Mouse (Mus musculus) MEL (cell line): Measurements from ENCODE around the gene Gm21962.

ENCODE experiments used
- CHD1 ChIP-seq: IDR thresholded peaks from 2 replicates; pipeline ENCODE4 v1.6.1; 2012; ENCODE audit warnings: low read depth, mild to moderate bottlenecking, inconsistent platforms, low read length, improper control_type of control experiment
- CTCF ChIP-seq, 3 experiments: IDR thresholded peaks in 2 of 3; conservative IDR thresholded peaks in 1 of 3; 2 replicates each; pipeline ENCODE4 v1.5.1; 2011 to 2012; ENCODE audit warnings: low read length in 3 of 3, low read depth in 2 of 3, mild to moderate bottlenecking in 2 of 3, improper control_type of control experiment in 1 of 3, inconsistent platforms in 1 of 3, mixed read lengths in 1 of 3, moderate library complexity in 1 of 3; ENCODE audit not compliant: control insufficient read depth in 1 of 3, insufficient read depth in 1 of 3, poor library complexity in 1 of 3, severe bottlenecking in 1 of 3
- ELF1 ChIP-seq: IDR thresholded peaks from 2 replicates; pipeline ENCODE4 v1.6.1; 2014; ENCODE audit warnings: low read depth, mild to moderate bottlenecking, inconsistent platforms, low read length, improper control_type of control experiment, moderate library complexity
- NELFE ChIP-seq: IDR thresholded peaks from 2 replicates; pipeline ENCODE4 v1.6.1; 2011; ENCODE audit warnings: low read depth, low read length, improper control_type of control experiment
- POLR2A ChIP-seq, 2 experiments: IDR thresholded peaks; 2 replicates each; pipeline ENCODE4 v1.6.1; 2011 to 2012; ENCODE audit warnings: low read length in 2 of 2, mild to moderate bottlenecking in 2 of 2, control low read depth in 1 of 2, improper control_type of control experiment in 1 of 2, low read depth in 1 of 2, moderate library complexity in 1 of 2; ENCODE audit not compliant: control insufficient read depth in 1 of 2, insufficient read depth in 1 of 2, poor library complexity in 1 of 2
- RCOR1 ChIP-seq: IDR thresholded peaks from 2 replicates; pipeline ENCODE4 v1.6.1; 2012; ENCODE audit warnings: low read depth, mild to moderate bottlenecking, inconsistent platforms, low read length, improper control_type of control experiment
- SMC3 ChIP-seq: IDR thresholded peaks from 2 replicates; pipeline ENCODE4 v1.6.1; 2011; ENCODE audit warnings: low read depth, low read length, improper control_type of control experiment
- TAL1 ChIP-seq: IDR thresholded peaks from 2 replicates; pipeline ENCODE4 v1.6.1; 2012; ENCODE audit warnings: mild to moderate bottlenecking, inconsistent platforms, low read length, moderate library complexity, mixed read lengths
- ZC3H11A ChIP-seq: IDR thresholded peaks from 2 replicates; pipeline ENCODE4 v1.6.1; 2012; ENCODE audit warnings: low read depth, mild to moderate bottlenecking, inconsistent platforms, low read length, improper control_type of control experiment

- no peak for TF ChIP-seq POLR2A (IDR thresholded peaks at IDR 0.05; ENCODE audit: control insufficient read depth in 1 of 2, insufficient read depth in 1 of 2, low read depth in 1 of 2, low read length in 2 of 2, poor library complexity in 1 of 2)
- TF ChIP-seq ZC3H11A, result no peak
- no peak for TF ChIP-seq TAL1
- no peak for TF ChIP-seq NELFE
- TF ChIP-seq RCOR1, result no peak
- no peak for TF ChIP-seq CTCF (IDR thresholded peaks at IDR 0.05 in 2 of 3, conservative IDR thresholded peaks at IDR 0.05 in 1 of 3; ENCODE audit: control insufficient read depth in 1 of 3, insufficient read depth in 1 of 3, low read depth in 2 of 3, low read length in 3 of 3, poor library complexity in 1 of 3, severe bottlenecking in 1 of 3)
- no peak for TF ChIP-seq SMC3
- TF ChIP-seq CHD1, result no peak
- no peak for TF ChIP-seq ELF1
These were observed 47.6 kb upstream of the Gm21962 start for GRCm38 (mm10) chr3:137623581-137624362.
